Mouse (Mus musculus) ES-Bruce4 (cell line): Measurements from ENCODE around the gene Recql.

Source experiments
- CTCF ChIP-seq: IDR thresholded peaks from one replicate; pipeline ENCODE4 v1.8.1; 2011; ENCODE audit warnings: low read depth, low read length
- EP300 ChIP-seq: IDR thresholded peaks from 2 replicates; pipeline ENCODE4 v1.6.1; 2011; ENCODE audit warnings: low read depth, low read length; ENCODE audit not compliant: insufficient read depth
- POLR2A ChIP-seq: IDR thresholded peaks from one replicate; pipeline ENCODE4 v1.8.1; 2011; ENCODE audit warnings: low read length; ENCODE audit not compliant: insufficient read depth

DNA sequence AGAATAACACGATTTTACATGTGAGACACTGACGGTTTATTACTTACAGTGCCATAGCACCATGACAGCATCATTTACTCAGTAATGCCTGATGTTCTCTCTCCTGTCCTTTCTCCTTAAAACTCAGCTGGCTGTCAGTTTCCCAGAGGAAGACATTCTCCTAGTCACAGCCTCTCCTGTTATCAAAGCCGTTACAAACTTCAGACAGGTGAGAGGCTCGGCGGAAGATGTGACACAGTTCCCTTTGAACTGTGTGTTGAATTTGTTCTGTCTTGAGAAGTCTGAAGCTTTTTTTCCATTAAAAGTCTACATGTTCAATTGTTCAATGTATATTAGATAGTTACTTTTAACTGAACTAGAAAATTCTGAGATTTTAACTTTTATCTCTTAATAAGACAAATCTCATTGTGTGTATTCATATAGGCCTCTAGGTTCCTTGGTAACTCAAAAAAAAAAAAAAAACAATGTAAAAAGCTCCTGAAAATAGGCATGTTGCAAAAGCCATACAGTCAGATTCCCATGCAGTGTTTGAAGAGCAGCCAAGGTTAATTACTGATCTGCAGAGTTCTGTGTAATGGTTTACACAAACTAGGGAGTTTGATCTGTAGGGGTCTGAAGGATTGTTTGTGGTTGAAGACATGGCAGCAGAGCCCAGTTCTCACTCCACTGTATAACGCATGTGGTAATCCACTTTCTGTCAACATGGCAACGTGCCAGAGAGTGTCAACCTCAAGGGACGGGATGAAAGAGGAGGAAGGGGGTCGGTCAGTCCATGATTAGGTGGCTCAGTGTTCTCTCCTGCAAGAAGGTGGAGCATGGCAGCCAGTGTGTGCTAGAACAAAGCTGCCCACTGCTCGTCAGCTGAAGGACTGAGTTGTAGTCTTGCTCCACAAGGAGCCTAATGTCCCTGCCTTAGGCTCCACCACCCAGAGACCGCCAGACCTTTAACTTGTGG is 39.2 kb downstream of the Recql start:
- TF ChIP-seq EP300 = no peak
- no peak for TF ChIP-seq POLR2A
- no peak for TF ChIP-seq CTCF
